Mouse (Mus musculus) liver, adult 2 months (tissue): ENCODE measurements at regions not wholly inside any gene's neighbourhood (a gene's known extent, or its start where the extent isn't known, plus 50 kb on each side); places are given as distances from the start of the nearest gene placed in this dataset.

ENCODE experiments used
- CTCF ChIP-seq: fragments of 200-500 bp; IDR thresholded peaks from 2 replicates; pipeline ENCODE4 v1.5.1; 2011; ENCODE audit warnings: low read depth, low read length, control low read depth
- POLR2A ChIP-seq: fragments of 200-500 bp; IDR thresholded peaks from 2 replicates; pipeline ENCODE4 v1.6.1; 2011; ENCODE audit warnings: low read length, control low read depth; ENCODE audit not compliant: insufficient read depth; ENCODE audit errors: extremely low read depth

GRCm38 (mm10) chr10:37436849-37437248 lies 298.1 kb upstream of the Marcks start:
- no peak for TF ChIP-seq CTCF
- no peak for TF ChIP-seq POLR2A
